In the genomic region with DNA sequence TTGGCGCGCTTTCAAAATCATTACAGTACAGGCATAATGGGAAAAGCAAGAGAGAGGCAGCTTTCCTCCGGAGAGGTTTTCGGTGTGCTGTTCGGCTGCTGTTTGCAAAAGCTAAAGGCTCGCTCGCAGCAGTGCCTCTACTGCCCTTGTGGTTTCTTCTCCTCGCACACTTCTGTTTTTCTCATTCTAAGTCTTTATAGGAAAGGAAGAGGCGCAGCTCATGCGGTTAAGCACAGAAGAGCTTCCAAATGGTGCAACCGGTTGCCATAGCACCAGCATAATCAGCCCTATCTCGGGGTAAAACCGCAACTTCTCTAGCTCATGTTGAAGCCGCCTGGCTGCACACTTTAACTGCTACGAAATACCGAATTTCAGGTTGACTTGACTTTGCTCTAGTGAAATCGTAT, we compare ENCODE assay signal across 8 mouse cellular contexts. TPM values are rescaled to one million over a fixed set of nuclear protein-coding genes. Genes with fewer than 3 reads are reported as not detected.
DNase-seq lines count a peak whose midpoint lies in the region; ATAC-seq and TF ChIP-seq lines count a peak whose summit lies in the region.

No protein-coding gene starts in this region.

- no peaks in the 10 kb centered on the region for H3K27me3 ChIP-seq in forebrain, embryonic 14.5 days (replicated peaks; ENCODE audit: control insufficient read depth, insufficient read depth, low read length)
- no peaks in the 10 kb centered on the region for H3K27me3 ChIP-seq in liver, postnatal 0 days (ENCODE audit: insufficient read depth, low read length)
- no peaks in the 10 kb centered on the region for H3K27me3 ChIP-seq in stomach, embryonic 16.5 days (ENCODE audit: control insufficient read depth, insufficient read depth, low read length)

- WGBS in forebrain, embryonic 14.5 days, result 7% methylated on average over 17 of the region's 17 CpGs
- 25% methylated on average over 17 of the region's 17 CpGs for WGBS in liver, postnatal 0 days (ENCODE audit: insufficient replicate concordance)
- 42% methylated on average over 17 of the region's 17 CpGs for WGBS in stomach, embryonic 16.5 days

- H3K9ac ChIP-seq in forebrain, embryonic 14.5 days (ENCODE audit: low read length), result peak overlapping the region; percentile 58
- no peak overlapping the region for H3K9ac ChIP-seq in liver, postnatal 0 days (replicated peaks)
- H3K9ac ChIP-seq in stomach, embryonic 16.5 days (ENCODE audit: low read length), result 0 out of 2 replicates have a peak overlapping the region, but pooled peaks have one; percentile 39

- peak overlapping the region; percentile 31 for H3K4me3 ChIP-seq in forebrain, embryonic 14.5 days (ENCODE audit: low read depth, low read length)
- peak overlapping the region; percentile 19; the same call in 1 of the 2 replicates for H3K4me3 ChIP-seq in liver, postnatal 0 days (ENCODE audit: low read depth, low read length)
- peak overlapping the region; percentile 16; the same call in 1 of the 2 replicates for H3K4me3 ChIP-seq in stomach, embryonic 16.5 days (replicated peaks; ENCODE audit: low read length)

- H3K27ac ChIP-seq in forebrain, embryonic 14.5 days (ENCODE audit: low read depth, low read length), result peak overlapping the region; percentile 71
- H3K27ac ChIP-seq in liver, postnatal 0 days (ENCODE audit: low read depth), result peak overlapping the region; percentile 73
- H3K27ac ChIP-seq in stomach, embryonic 16.5 days (ENCODE audit: low read length), result no peak overlapping the region

- DNase-seq in A20 (ENCODE audit: low read depth, low spot score), result peak; percentile 96
- DNase-seq in adrenal gland, postnatal 14 days, result peak; percentile 44
- peak; percentile 93 for DNase-seq in forebrain, embryonic 14.5 days (ENCODE audit: low spot score)
- peak; percentile 14 for DNase-seq in heart, postnatal 4 days
- peak; percentile 69 to 75 for DNase-seq in layer of hippocampus, adult 8-10 months (ENCODE audit: low spot score in 2 of 2)
- DNase-seq in liver, postnatal 0 days, result peak; percentile 75
- peak; percentile 42 for DNase-seq in neural tube, embryonic 10.5 days (ENCODE audit: extremely low spot score, low spot score)

- no peak; the same call in 1 of the 2 replicates for TF ChIP-seq CTCF in liver, postnatal 0 days (IDR thresholded peaks at IDR 0.05; ENCODE audit: low read depth)

- peaks cover 8% of the 10 kb centered on the region for H3K4me1 ChIP-seq in forebrain, embryonic 14.5 days (ENCODE audit: control insufficient read depth, insufficient read depth, low read length)
- H3K4me1 ChIP-seq in liver, postnatal 0 days (ENCODE audit: insufficient read depth), result 0 out of 2 replicates have a peak, but pooled peaks cover 4% of the 10 kb centered on the region
- H3K4me1 ChIP-seq in stomach, embryonic 16.5 days (ENCODE audit: control insufficient read depth, insufficient read depth, low read length), result no peaks in the 10 kb centered on the region

- no peaks in the 10 kb centered on the region for H3K9me3 ChIP-seq in forebrain, embryonic 14.5 days (replicated peaks; ENCODE audit: control insufficient read depth, low read length)
- H3K9me3 ChIP-seq in liver, postnatal 0 days (ENCODE audit: low read length), result no peaks in the 10 kb centered on the region
- no peaks in the 10 kb centered on the region for H3K9me3 ChIP-seq in stomach, embryonic 16.5 days (replicated peaks; ENCODE audit: control insufficient read depth, low read length)

- peak; percentile 94 for ATAC-seq in forebrain, embryonic 14.5 days
- ATAC-seq in liver, postnatal 0 days, result peak; percentile 88
- no peak for ATAC-seq in stomach, embryonic 16.5 days (ENCODE audit: insufficient read depth, low FRiP score)

- TF ChIP-seq EP300 in liver, postnatal 0 days (IDR thresholded peaks at IDR 0.05; ENCODE audit: low read depth), result 0 out of 2 replicates have a peak, but pooled peaks have one; percentile 20

- H3K4me2 ChIP-seq in forebrain, embryonic 14.5 days (ENCODE audit: low read length), result peak overlapping the region; percentile 56
- peak overlapping the region; percentile 51 for H3K4me2 ChIP-seq in liver, postnatal 0 days (ENCODE audit: low read depth, low read length)
- peak overlapping the region; percentile 38 for H3K4me2 ChIP-seq in stomach, embryonic 16.5 days (ENCODE audit: low read depth, low read length)

- H3K36me3 ChIP-seq in forebrain, embryonic 14.5 days (ENCODE audit: control insufficient read depth, insufficient read depth, low read length), result no peaks in the 10 kb centered on the region
- H3K36me3 ChIP-seq in liver, postnatal 0 days (replicated peaks; ENCODE audit: insufficient read depth, low read length), result no peaks in the 10 kb centered on the region
- H3K36me3 ChIP-seq in stomach, embryonic 16.5 days (ENCODE audit: control insufficient read depth, insufficient read depth, low read length), result no peaks in the 10 kb centered on the region

RNA-seq across cellular contexts. Expression of a gene that starts 39.1 kb away (rescaled TPM):
- 7.1 and 55.2 TPM in 2 replicates for total RNA-seq in adrenal gland, postnatal 14 days (2021)
- polyA plus RNA-seq in forebrain, embryonic 14.5 days (2014; fragmentation: Nextera tagmentation; extraction: Ambion mirVana), result 0.74 and 0.88 TPM in 2 replicates
- total RNA-seq in heart, postnatal 4 days (2021), result 1 to 10 TPM; 3.3 to 3.6 TPM
- total RNA-seq in layer of hippocampus, adult 8-10 months (2022), result 10 to 100 TPM in 2 of 4 experiments, 1 to 10 TPM in 2; 2.5 to 20.9 (median 11.8) TPM
- polyA plus RNA-seq in liver, postnatal 0 days (2015; fragmentation: Nextera tagmentation; extraction: Ambion mirVana), result 11.3 and 12.3 TPM in 2 replicates
- 5.9 and 6.5 TPM in 2 replicates for polyA plus RNA-seq in stomach, embryonic 16.5 days (2015; fragmentation: Nextera tagmentation; extraction: Ambion mirVana)

Comparison
In these comparisons a context has a peak if more than half of its experiments do, and no peak if none do; other contexts are left out.
1. DNase-seq: peak in every context shown above with its lines; median percentile 96 in A20; 93 in forebrain, embryonic 14.5 days; 75 in liver, postnatal 0 days; 72 in layer of hippocampus, adult 8-10 months; 44 in adrenal gland, postnatal 14 days; 42 in neural tube, embryonic 10.5 days; 14 in heart, postnatal 4 days.